Mouse (Mus musculus): ENCODE results near the gene Ncln.

Gene Ncln

DNA sequence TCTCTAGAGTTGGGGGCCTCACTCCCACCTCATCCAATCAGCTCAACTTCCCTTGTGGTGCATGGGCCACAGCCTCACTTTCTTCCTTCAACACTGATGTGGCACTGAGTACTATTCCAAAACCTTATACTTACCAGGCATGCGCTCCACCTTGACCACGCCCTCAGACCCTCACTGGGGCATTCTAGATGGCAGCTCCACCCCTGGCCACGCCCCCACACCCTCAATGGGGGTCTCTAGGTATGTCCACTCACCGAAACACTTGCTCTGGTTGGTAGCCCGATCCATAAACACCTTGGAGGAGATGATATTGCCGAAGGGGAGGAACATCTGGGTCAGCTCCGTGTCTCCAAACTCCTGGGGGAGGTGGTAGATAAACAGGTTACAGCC lies 33.8 kb downstream of the Ncln start:
- peak; percentile 6 for DNase-seq (ENCODE audit: low read depth, low spot score)

DNA sequence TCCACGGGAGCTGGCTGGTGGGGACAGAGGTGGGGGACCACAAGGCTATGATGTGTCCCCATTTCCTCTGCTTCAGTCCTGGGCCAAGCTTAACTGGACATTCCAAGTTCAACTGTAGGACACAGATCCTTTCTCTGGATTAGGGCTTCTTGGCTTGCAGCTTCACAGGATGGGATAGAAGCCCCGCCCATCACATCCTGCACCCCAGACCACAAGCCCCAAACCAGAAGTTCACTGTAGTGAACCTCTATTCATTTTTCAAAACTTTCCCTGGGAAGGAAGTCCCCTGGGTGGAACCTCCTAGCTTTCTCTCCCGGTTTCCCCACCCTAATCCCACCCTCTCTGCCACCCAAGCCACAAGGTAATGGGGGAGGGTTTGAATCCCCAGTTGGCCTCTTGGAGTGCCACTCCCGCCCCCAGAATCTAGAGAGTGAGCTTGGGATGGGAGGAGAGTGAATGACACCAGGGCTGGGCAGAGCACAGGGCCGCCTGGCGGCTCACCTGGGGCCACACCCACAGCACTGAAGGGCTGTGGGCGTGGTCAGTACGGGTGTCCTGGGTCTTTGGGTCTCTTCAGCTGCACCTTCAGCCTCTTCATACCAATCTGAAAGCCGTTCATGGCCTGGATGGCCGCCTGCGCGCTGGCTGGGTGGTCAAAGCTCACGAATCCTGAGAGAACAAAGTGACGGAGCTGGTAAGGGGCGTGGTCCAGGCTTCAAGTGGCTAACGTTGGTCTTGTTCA lies 34.3 kb downstream of the Ncln start:
- DNase-seq (ENCODE audit: low read depth, low spot score): peak; percentile 3

DNA sequence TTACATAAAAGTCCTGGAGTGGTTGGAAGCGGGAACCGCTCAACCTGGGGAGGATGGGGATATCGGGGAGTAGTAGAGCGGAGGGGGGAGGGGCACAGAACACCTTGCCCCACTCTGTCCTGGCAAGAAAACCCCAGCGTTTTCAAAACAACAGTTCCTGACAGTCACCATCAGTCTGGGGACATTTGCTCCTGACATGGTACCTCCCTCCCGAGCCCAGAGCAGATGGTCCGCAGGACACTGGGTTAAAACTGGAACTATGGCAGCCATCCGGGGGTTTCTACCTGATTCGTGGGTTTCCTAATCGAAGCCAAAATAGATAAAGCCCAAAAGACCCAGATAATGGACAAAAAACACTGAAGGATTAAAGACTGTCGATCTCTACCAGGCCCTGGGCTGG lies 35.2 kb downstream of the Ncln start:
- peak; percentile 1 for DNase-seq (ENCODE audit: low read depth, low spot score)

DNA sequence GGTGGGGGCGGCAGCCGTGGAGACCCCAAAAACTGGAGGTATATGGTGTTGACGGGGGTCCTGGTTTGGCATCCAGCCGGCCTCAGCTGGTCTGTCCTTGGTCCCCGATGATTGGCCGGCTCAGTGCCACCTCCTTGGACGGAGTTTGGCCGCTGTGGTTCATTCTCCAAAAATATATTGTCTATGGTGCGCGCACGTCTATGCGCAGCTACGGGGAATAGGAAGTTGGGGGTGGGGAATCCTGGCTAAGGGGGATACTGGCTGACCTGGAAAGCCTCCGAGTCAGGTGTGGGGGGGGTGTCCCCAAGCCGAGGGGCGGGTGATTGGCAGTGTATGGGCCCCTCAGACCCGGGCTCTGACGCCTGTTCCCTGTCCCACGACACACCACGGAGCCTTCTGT lies 35.7 kb downstream of the Ncln start:
- DNase-seq (ENCODE audit: low read depth, low spot score): no peak

DNA sequence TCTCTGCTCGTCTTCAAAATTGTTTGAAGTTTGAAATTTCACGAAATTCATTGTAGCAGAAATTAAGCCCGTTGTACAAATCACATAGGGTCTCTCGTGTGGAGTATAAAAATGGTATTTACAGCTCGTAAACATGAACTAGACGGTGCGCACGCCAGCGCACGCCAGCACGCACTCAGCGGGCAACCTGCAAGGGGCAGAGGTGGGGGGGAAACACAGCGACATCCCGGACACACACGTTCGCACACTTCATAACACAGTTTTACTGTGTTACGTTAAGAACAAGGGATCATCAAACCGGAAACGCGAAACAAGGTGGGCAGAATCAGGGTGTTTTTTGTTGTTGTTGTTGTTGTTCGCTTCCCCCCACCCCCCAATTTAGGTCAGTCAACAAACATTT lies 36.8 kb downstream of the Ncln start:
- no peak for DNase-seq (ENCODE audit: low read depth, low spot score)

DNA sequence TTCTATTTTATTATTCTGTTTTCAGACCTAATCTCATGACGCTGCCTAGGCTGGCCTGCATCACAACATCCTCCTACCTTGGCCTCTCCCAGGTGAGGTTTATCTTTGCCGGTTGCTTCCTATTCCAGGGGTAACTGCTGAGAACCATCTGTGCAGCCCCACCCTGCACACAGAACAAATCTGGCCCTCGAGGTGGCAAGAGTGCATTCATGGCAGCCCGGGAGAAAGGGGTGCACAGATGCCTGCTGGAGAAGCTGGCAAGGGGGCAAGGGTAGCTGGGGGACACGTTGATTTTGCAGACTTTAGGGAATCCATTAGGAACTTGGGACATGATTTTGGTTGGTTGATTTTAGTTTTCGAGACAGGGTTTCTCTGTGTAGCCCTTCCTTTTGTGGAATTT lies 37.9 kb downstream of the Ncln start:
- peak; percentile 10 for DNase-seq (ENCODE audit: low read depth, low spot score)

DNA sequence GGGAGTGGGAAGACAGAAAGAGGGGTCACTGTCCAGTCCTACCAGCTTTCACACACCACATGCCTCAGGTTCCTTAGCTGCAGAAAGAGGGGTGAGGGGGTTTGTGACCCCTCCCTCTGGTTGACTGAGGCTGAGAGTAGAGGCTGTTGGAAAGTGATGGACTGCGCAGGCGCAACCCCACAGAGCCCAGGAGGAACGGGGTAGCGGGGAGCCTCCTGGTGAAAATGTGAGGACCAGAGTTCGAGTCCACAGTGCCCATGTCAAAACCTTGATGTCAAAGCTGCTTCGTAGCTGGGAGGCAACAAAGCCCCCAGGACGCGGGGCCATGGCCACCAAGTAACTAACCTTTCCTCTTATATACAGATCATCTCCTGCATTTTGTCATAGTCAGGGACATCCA lies 38.6 kb downstream of the Ncln start:
- DNase-seq (ENCODE audit: low read depth, low spot score): no peak

DNA sequence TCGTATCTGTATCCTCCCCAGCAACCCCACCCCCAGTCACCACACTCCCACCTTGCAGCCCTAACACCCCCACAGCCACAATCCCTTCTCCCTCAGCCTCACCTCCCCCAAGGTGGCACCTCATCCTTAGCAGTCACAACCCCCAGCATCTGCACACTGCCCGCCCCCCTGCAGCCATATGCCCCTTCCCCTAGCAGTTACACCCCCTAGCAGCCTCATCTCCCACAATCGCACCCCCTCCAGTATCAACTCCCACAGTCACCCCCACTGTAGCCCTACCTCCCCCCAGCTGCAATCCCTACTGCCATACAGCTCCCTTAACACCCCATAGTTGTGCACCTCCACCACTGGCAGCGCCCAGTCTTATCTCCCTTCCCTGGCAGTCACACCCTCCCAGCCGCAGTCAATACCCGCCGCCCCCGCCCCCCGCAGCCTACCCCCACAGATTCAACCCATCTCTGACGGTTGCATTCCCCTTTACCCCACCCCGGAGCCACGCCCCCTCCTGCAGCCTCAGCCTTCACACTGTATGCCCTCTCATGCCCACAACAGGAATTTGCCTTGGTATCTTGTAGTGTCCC lies 39.1 kb downstream of the Ncln start:
- DNase-seq (ENCODE audit: low read depth, low spot score): peak; percentile 5

DNA sequence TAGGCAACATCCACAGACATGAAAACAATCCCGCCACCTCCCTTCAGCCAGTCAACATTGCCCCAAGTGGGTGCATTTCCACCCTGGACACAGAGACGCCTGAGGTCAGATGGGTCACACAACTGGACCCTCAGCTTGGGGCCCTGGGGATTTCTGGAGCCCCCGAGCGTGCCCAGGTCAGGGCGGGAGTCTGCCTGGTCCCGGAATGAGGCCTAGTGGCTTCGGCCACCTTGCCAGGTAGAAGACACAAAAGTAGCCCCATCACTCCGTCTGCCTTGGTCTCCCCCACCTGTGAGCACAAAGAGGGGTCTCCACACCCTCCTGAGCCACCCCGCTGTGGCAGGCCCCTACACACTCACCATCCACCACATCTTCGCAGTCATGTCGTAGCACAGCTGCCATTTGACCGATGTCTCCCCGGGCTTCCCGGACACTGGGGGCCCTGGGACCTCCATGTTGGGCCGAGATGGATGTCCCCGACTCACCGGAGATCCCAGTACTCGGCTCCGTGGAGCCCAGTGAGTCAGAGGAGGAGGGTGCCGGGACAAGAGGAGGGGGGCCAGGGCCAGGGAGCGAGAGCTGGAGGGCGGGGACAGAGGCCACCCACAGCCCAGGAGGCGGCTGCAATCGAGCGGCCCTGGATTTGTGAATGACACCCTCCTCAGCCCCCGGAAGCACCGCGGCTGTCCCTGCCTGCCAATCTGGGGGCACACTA lies 40.9 kb downstream of the Ncln start, which contains the start of gene Nfic:
Nfic (minus strand) TSS at position 455 of the 715 bp plus-strand sequence.
- DNase-seq (ENCODE audit: low read depth, low spot score): peak; percentile 1

DNA sequence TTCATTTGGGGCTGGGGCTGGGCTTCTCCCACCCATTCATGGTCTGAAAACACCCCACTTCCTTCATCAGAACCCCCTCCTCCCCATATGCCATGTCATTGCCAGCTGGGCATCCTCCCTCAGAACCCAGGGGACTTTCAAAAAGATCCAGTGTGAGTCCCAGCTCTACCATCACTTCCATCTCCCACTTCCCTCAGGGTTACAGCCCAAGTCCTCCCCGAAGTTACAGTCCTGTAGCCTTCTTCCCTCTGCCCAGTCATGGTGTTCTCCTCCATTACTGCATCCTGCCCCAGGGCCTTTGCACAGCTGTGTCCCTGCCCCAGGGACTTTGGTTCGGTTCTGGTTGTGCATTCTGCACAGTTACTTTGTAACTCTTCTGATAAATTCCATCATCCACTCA lies 42.1 kb downstream of the Ncln start:
- no peak for DNase-seq (ENCODE audit: low read depth, low spot score)

DNA sequence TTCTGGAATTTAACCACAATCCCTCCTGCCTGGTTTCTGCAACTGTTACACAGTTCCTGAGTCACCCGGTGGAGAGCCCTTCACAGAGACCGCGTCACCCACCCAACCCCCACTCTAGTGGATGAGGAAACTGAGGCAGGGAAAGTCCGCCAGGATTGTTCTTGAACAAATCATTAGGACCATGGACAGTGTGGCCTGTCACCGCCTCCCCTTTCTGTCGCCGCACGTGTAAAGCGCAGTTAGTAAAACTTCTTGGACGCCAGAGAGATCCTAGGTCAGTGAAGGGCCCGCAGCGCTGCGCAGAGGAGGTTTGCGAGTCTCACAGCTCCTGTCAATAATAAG lies 43.3 kb downstream of the Ncln start:
- DNase-seq (ENCODE audit: low read depth, low spot score): peak; percentile 5

DNA sequence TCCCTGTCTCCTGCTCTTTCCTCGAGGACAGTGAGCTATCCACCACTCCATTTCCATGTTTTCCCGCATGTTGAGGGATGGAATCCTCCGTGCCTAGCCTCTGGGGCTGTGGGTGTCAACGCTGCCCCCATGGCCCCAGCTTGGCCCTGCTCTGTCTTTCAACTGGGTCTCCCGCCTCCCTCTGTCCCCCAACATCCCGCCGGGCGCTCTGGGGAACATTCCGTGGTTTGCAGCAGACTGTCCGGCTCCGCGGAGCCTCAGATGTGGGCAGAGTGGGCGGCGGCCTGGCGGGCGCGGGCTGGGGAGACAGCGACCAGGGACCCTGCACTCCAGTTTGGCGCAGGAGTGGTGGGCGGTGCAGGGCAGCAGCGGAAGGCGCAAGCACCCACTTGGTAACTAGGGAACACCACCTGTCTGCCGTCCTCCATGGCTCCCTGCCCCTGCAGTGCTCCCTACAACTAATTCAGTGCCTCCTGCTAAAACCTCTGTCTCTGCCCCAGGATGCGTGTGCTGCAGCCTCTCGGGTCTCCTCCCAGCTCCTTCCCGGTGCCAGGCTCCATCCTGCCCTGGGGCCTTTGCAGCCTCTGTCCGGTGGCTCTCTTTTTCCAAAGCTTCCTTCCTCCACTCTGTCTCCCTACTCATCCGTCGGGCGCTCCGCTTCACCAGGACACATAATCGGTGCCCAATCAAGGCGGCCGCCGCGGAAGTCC lies 43.8 kb downstream of the Ncln start:
- DNase-seq (ENCODE audit: low read depth, low spot score): peak; percentile 5

DNA sequence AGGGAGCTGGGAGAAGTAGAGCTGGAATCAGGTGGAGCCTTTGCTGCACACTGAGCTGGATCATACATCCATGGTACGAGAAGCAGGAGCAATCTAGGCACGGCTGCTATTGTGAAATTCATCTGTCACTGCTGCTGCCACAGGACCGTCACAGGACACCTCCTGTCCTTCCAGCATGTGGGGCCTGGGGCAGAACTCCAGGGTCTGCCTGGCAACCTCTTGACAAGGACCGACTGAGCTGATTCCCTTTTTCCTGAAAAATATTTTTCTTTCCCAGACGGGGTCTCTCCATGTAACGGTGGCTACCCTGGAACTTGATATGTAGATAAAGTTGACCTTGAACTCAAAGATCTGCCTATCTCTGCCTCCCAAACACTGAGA lies 44.8 kb downstream of the Ncln start:
- peak; percentile 3 for DNase-seq (ENCODE audit: low read depth, low spot score)

DNA sequence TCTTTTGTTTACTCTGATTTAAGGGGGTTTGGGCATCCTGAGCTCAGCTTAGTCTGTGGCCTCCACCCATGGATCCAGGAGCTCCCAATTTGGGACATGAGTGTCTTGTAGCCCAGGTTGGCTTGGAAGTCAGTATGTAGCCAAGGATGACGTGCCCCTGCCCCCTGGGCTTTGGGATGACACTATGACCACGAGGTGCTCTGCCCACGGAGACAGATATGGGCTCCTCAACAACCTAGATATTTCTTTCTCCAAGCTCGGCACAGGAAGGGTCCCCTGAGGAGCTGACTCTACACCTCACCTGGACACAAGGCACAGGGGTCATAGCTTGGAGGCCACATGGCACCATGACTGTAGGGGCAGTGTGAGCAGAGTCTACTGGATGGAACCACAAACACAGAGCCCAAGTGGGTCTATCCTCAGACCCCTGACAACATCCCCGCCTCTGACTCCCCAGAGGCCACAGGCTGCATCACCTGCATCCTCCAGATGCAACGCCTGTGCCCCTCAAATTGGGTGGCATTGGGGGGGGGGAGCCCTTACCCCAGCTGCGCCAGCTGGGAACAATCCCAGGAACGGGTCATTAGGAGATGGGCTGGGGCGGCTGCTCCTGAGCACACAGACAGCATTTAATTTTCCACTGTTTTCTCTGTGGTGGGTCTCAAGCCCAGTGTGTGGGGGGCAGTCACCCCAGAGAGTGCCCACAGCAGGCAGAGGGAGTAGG lies 45.4 kb downstream of the Ncln start:
- DNase-seq (ENCODE audit: low read depth, low spot score): no peak

DNA sequence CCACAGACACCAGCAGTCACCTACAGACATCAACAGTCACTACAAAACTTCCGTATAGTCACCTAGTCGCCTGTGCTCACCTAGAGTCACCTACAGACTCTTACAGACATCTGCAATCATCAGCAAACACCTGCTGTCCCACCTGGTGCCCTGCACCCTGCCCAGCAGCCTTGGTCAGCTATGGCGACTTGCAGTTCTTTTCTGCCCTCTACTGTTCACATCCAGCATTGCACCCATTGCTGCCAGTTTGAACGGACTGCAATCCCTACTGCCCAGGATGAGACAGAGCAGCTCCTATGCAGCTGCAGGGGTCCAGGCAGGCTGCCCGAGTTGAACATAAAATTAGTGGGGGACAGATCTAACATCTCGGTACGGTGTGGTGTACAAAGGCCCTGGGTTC lies 46.1 kb downstream of the Ncln start:
- peak; percentile 96 for DNase-seq (ENCODE audit: low read depth, low spot score)

DNA sequence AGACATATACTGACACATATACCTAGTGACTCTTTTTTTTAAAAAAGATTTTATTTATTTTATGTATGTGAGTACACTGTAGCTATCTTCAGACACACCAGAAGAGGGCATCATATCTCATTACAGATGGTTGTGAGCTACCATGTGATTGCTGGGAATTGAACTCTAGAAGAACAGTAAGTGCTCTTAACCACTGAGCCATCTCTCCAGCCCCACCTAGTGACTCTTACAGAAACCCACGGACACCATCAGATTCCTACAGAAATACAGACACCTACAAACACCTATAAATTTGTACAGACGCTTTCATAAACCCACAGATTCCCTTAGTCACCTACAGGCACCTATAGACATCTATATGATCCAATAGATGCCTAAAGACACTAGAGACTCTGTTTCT lies 50.7 kb downstream of the Ncln start:
- peak; percentile 12 for DNase-seq (ENCODE audit: low read depth, low spot score)

DNA sequence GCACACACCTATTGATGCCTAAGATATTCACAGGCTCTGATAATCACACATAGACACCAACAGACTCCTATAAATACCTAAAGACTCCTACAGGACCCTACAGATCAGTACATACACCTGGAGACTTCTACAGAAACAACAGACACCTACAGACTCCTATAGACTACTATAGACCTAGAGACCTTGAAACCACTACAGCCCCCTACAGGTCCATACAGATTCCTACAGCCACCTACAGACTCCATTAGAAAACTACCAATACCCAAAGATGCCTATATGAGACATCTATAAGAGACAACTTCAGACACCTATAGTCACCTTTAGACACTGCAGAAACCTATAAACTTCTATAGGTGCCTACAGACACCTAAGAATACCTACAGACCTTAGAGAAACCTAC lies 55.2 kb downstream of the Ncln start:
- DNase-seq (ENCODE audit: low read depth, low spot score): peak; percentile 27

All from brain, adult 2 months (tissue).